Mouse (Mus musculus): ENCODE results near the gene Spdef.
A peak's percentile ranks its signal among the peaks of the same experiment; 100 is the strongest.

The Spdef gene

DNA sequence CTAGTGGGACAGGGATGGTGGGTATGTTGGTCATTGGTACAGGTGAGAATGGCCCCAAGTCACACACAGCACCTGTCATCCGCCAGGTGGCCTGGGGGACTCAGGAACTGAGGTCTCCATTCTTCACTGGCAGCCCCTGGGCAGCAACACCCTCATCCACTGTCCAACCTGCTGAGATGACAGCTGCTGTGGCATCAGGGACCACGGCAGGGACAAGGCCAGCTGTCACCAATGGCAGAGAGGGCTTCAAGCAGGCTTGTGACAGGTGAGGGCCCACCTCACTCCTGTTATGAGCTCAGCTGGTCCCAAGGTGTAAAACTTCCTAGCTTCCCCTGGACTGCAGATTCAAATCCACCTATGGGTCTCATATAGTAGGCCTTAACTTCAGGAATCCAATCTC lies 19.4 kb upstream of the Spdef start:
- Histone ChIP-seq H3K36me3 (ENCODE audit: control insufficient read depth, insufficient read depth, low read length, poor library complexity, severe bottlenecking) (no peaks in the 10 kb centered on the region; the same call in 1 of the 2 replicates), H3K27me3 (ENCODE audit: control insufficient read depth, insufficient read depth, low read length, poor library complexity, severe bottlenecking) (no peaks in the 10 kb centered on the region)
- DNase-seq (ENCODE audit: low read depth, low spot score) = no peak

DNA sequence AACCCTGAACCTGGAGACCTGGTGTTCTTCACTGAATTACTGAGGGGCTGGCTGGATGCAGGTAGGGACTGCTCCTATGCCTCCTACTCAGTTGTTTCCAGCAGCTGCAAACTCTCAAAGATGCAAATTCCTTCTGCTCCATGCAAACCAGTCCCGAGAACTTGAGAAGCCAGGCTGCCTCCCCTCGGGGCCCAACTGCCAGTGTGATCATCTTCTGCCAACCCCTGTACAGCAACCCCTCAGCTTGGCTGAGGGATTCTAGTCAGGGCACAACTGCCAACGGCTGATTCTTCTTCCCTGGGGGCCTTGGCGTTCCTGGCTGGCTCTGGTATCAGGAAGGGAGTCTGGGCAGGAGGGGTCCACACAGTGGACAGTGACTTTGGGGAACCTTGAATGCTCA lies 17.7 kb upstream of the Spdef start:
- Histone ChIP-seq H3K27me3 (ENCODE audit: control insufficient read depth, insufficient read depth, low read length, poor library complexity, severe bottlenecking) (no peaks in the 10 kb centered on the region), H3K36me3 (ENCODE audit: control insufficient read depth, insufficient read depth, low read length, poor library complexity, severe bottlenecking) (no peaks in the 10 kb centered on the region)
- DNase-seq (ENCODE audit: low read depth, low spot score) = no peak

DNA sequence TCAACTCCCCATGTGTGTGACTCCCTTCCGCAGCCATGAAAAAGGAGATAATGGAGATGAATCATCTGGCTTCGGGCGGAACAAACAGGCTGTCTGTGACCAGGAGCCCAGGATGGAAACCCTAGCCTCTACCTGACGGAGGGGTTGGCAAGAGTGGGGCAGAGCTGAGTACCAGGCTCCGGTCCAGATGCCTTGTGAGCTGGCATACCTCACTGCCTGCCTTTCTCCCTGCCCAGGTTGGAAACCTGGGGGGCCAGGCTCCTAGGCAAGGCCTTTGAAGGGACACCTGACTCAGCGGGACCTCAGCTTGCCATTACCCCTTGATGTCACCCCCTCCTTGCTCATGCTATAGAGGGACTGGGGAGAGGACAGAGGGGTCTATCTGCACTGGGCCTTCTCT lies 12.2 kb upstream of the Spdef start:
- DNase-seq (ENCODE audit: low read depth, low spot score) = no peak
- no peaks in the 10 kb centered on the region for H3K36me3 ChIP-seq (ENCODE audit: control insufficient read depth, insufficient read depth, low read length, poor library complexity, severe bottlenecking)
- H3K27me3 ChIP-seq (ENCODE audit: control insufficient read depth, insufficient read depth, low read length, poor library complexity, severe bottlenecking) = no peaks in the 10 kb centered on the region

DNA sequence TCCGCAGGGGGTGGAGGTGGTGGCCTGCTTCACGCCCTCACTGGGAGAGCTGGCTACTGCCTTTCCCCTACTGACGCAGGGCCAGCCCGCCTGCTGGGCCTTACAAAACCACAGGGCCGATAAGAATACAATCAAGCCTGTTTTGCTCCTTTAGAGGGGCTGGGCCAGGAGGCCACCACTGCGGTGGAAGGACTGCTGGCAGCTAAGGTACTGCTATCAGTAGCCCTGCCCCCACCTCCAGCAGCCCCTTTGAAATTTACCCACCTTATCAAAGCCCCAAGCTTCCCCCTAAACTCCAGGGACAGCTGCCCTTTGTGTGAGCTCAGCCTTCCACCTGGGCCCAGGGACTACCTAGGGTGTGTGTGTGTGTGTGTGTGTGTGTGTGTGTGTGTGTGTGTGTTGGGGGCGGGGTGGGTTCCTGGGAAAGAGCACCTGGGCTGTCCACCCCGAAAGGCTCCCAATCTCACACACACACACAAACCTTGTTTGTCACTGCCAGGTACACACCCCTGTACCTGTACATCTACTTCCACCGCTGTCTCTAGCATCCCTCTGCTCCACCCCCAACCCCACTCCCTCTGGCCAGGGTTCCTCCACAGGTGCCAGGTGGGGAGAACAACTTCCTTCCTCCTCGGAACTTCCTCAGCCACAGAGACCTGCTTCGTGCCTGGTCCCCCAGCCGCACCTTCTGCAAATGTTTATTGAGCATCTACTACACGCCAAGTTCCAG lies 5.8 kb upstream of the Spdef start:
- no peak for DNase-seq (ENCODE audit: low read depth, low spot score)
- H3K36me3 ChIP-seq (ENCODE audit: control insufficient read depth, insufficient read depth, low read length, poor library complexity, severe bottlenecking) = no peaks in the 10 kb centered on the region
- H3K27me3 ChIP-seq (ENCODE audit: control insufficient read depth, insufficient read depth, low read length, poor library complexity, severe bottlenecking) = no peaks in the 10 kb centered on the region

DNA sequence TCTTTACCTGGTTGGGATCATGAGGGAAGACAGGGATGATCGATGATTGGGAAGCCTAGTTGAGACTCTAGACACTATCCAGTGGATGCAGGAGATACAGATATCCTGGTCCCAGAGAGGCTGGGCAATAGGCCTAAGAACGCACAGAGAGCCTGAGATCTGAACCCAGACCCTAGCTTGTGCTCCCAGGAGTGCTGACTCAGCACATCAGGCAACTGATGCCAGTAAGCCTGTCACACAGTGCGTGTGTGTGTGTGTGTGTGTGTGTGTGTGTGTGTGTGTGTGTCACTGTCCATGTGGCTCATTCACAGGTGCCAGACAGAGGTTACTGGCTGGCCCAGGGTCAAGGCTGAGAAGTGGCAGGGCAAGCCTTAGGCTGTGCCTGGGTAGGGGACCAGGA lies 3.9 kb upstream of the Spdef start:
- DNase-seq (ENCODE audit: low read depth, low spot score) = no peak
- no peaks in the 10 kb centered on the region for H3K36me3 ChIP-seq (ENCODE audit: control insufficient read depth, insufficient read depth, low read length, poor library complexity, severe bottlenecking)

DNA sequence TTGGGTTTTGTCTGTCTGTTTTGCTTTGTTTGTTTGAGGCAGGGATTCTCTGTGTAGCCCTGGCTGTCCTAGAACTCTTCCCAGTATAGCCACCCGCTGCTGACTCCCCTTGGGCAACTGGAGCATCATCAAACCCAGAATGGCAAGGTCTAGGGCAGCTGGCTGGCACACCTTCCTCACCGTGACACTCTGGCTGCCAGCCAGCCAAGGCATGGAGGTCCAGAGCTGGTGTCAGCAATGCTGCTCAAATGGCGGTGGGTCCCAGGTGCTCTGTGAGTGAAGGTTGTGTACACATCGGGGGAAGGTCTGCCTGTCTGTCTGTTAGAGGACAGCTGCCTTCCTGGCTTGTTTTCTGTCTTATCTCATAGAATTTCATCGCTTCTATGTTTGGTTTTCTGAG lies 3.4 kb upstream of the Spdef start:
- Histone ChIP-seq H3K36me3 (ENCODE audit: control insufficient read depth, insufficient read depth, low read length, poor library complexity, severe bottlenecking) (no peaks in the 10 kb centered on the region), H3K27me3 (ENCODE audit: control insufficient read depth, insufficient read depth, low read length, poor library complexity, severe bottlenecking) (no peaks in the 10 kb centered on the region)
- DNase-seq (ENCODE audit: low read depth, low spot score) = no peak

More for the DNA sequence above, 3.9 kb upstream of the Spdef start:
- H3K27me3 ChIP-seq (ENCODE audit: control insufficient read depth, insufficient read depth, low read length, poor library complexity, severe bottlenecking) = no peaks in the 10 kb centered on the region

DNA sequence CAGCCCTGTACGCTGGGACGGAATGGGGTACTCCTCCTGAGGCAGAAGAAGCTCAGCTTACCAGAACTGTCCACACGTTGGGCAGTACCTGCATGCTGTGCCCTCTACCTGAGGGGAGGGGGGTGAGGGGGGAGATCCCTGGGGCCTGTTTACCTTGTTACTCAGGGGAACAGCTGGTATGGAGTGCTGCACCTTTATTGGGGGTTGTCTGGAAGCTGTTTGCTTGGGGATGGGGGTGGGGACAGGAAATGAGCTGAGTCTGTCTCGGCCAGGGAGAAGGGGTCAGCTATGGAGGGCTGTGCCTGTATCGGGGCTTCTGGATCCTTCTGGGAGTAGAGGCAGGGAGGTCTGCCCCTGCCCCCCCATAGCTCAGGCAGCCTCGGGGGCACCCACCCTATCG lies 2.2 kb downstream of the Spdef start:
- Histone ChIP-seq H3K27me3 (ENCODE audit: control insufficient read depth, insufficient read depth, low read length, poor library complexity, severe bottlenecking) (no peaks in the 10 kb centered on the region), H3K36me3 (ENCODE audit: control insufficient read depth, insufficient read depth, low read length, poor library complexity, severe bottlenecking) (no peaks in the 10 kb centered on the region)

DNA sequence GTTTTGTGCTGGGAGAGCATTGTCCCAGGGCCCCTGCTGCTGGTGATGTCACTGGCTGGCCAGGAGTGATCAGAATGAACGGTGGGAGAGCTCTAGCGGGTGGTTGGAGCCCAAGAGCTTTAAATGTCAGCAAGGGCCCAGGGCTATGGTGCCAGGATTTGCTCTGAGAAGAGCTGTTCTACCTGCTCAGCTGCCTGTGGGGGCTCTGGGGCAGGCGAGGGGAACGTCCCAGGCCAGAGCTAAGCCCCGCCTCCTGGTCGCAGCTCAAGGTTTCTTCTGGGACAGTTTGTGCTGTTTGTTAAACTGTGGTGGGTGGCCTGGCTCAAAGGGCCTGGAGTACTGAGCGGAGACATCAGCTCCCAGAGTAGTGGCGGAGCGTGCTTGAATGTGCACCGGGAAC lies 3.3 kb downstream of the Spdef start:
- Histone ChIP-seq H3K27me3 (ENCODE audit: control insufficient read depth, insufficient read depth, low read length, poor library complexity, severe bottlenecking) (no peaks in the 10 kb centered on the region), H3K36me3 (ENCODE audit: control insufficient read depth, insufficient read depth, low read length, poor library complexity, severe bottlenecking) (no peaks in the 10 kb centered on the region)
- DNase-seq (ENCODE audit: low read depth, low spot score) = no peak

More for the DNA sequence above, 2.2 kb downstream of the Spdef start:
- no peak for DNase-seq (ENCODE audit: low read depth, low spot score)

DNA sequence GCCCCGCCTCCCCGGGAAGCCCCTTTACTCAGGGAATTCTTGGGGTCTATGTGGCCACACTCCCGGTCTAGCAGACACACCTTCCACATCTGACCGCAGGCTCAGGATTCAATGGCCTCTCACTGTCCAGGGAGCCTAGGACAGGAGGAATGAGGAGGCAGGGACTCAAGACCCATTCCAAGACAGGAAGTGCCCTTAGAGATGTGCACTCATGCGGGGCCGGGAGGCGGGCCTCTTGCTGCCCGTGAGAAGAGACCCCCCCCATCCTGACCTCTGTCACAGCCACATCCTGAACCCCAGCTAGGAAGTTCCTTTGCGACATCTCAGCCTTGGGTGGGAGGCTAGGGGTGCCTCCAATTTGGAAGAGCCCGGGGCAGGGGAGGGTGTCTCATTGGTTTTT lies 3.7 kb downstream of the Spdef start:
- Histone ChIP-seq H3K27me3 (ENCODE audit: control insufficient read depth, insufficient read depth, low read length, poor library complexity, severe bottlenecking) (no peaks in the 10 kb centered on the region), H3K36me3 (ENCODE audit: control insufficient read depth, insufficient read depth, low read length, poor library complexity, severe bottlenecking) (no peaks in the 10 kb centered on the region)
- no peak for DNase-seq (ENCODE audit: low read depth, low spot score)

DNA sequence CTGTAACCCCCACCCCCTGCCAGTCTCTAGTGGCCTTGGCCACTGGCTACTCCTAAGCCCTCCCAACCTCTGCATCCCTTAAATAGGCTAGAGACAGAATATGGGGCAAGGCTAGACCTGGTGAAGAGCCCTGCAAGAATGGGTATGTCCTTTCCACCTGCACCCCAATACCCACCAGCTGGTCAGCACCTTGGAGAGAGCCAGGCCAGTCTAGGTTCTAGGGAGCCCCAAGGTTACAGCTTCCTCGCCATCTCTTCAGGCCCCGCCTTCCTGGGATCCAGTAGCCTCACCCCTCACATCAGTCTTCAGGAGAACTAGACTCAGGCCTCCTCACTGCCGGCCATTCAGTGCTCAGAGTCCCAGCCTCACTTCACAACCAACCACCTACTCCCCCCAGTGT lies 4.4 kb downstream of the Spdef start:
- no peaks in the 10 kb centered on the region for H3K36me3 ChIP-seq (ENCODE audit: control insufficient read depth, insufficient read depth, low read length, poor library complexity, severe bottlenecking)

DNA sequence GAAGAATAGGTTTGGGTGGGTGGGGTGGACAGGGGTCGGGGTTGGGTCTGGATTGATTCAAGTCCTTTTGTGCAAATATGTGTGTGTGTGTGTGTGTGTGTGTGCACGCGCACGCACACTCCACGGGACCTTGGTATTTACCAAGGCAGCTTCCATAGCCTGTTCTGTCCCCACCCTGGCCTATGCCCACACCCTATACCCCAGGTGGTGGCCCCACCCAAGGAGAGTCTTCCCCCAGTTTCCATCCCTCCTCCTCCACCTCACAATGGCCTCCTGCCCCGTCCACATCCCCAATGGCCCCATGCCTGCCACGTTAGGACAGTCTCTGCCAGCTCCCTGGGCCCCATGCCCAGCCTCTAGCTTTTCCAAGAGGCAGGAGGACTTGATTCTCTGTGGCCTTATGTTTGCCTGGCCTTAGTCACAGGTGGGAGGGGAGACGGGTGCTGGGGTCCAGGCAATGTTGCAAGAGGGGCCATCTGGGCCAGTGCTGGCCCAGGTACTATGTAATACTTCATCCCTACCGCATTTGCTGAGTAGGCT lies 7.6 kb downstream of the Spdef start:
- no peak for DNase-seq (ENCODE audit: low read depth, low spot score)
- Histone ChIP-seq H3K27me3 (ENCODE audit: control insufficient read depth, insufficient read depth, low read length, poor library complexity, severe bottlenecking) (no peaks in the 10 kb centered on the region), H3K36me3 (ENCODE audit: control insufficient read depth, insufficient read depth, low read length, poor library complexity, severe bottlenecking) (no peaks in the 10 kb centered on the region)

More for the DNA sequence above, 4.4 kb downstream of the Spdef start:
- H3K27me3 ChIP-seq (ENCODE audit: control insufficient read depth, insufficient read depth, low read length, poor library complexity, severe bottlenecking) = no peaks in the 10 kb centered on the region
- DNase-seq (ENCODE audit: low read depth, low spot score) = no peak

DNA sequence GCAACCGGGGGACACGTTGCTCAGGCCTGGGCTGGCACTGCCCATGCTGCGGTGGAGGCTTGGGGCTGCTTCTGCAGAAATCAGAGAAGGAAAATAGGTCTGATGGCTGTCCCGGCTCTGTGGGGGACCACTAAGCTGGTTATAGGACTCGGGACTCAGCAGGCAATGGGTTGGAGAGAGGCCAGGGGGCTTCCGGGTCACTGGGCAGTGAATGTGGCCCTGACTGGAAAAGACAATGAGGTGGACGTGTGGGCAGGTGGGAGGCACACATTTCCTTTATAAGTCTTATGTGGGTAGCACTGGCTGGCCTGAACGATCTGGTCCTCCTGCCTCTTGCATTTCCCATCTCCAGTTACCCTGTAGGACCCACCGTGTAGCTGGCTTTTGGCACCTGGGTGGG lies 8.4 kb downstream of the Spdef start:
- DNase-seq (ENCODE audit: low read depth, low spot score) = no peak
- Histone ChIP-seq H3K27me3 (ENCODE audit: control insufficient read depth, insufficient read depth, low read length, poor library complexity, severe bottlenecking) (no peaks in the 10 kb centered on the region), H3K36me3 (ENCODE audit: control insufficient read depth, insufficient read depth, low read length, poor library complexity, severe bottlenecking) (no peaks in the 10 kb centered on the region)

DNA sequence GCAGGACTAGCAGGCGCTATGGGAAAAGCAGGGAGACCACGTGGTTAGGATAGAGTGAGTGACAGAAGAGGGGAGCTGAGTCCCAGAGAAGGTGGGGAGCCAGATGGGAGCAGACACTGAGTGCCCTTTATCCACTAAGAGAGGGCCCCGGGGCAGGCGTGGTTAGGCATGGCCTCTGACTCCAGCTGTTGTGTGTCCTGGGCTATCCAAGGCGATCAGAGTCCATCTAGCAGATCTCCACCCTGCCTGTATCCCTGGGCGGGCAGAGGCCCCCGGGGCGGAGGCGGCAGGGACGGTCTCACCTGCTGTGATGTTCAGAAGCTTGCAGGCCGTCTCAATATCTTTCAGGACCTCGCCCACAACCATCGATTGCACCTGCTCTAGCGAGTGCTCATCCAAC lies 9.1 kb downstream of the Spdef start:
- DNase-seq (ENCODE audit: low read depth, low spot score) = no peak
- H3K36me3 ChIP-seq (ENCODE audit: control insufficient read depth, insufficient read depth, low read length, poor library complexity, severe bottlenecking) = no peaks in the 10 kb centered on the region

DNA sequence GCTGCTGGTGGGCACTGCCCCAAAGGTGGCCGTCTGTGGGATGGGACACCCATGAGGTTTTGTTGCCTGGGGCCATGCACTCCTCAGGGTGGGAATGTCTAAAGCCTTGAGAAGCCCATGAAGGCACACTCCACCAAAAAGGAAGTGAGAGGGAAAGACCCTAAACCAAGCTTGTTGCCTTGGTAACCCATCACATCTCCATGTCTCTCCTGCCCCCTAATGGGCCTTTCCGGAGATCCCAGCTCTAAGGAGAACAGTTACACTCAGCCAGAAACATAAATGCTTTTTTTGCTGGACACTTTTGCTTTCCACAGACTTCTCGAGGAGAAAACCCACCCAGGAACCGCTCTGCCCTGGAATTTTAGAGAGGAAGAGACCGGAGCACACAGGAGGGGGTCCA lies 10.5 kb downstream of the Spdef start:
- Histone ChIP-seq H3K27me3 (ENCODE audit: control insufficient read depth, insufficient read depth, low read length, poor library complexity, severe bottlenecking) (no peaks in the 10 kb centered on the region), H3K36me3 (ENCODE audit: control insufficient read depth, insufficient read depth, low read length, poor library complexity, severe bottlenecking) (no peaks in the 10 kb centered on the region)
- DNase-seq (ENCODE audit: low read depth, low spot score) = no peak

More for the DNA sequence above, 9.1 kb downstream of the Spdef start:
- H3K27me3 ChIP-seq (ENCODE audit: control insufficient read depth, insufficient read depth, low read length, poor library complexity, severe bottlenecking) = no peaks in the 10 kb centered on the region

DNA sequence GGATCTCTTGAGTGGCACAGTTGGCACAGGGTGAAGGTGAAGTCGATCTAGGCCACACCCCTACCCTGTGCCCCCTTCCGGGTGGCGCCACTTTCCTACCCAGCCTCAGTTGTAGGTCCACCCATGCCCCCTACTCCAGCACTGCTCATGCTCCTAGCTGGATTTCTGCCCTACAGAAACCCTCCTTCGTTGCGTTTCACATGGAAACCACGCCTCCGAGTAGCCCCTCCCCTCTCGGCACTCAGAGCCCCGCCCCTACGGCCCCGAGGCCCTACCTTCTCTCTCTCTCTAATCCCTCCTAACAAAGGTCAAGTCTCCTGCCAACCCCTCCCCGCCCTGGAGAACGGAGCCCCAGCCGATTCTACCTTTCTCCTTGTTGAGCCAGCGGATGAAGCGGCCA lies 12.0 kb downstream of the Spdef start:
- no peaks in the 10 kb centered on the region for H3K27me3 ChIP-seq (ENCODE audit: control insufficient read depth, insufficient read depth, low read length, poor library complexity, severe bottlenecking)
- peak; percentile 28 for DNase-seq (ENCODE audit: low read depth, low spot score)

DNA sequence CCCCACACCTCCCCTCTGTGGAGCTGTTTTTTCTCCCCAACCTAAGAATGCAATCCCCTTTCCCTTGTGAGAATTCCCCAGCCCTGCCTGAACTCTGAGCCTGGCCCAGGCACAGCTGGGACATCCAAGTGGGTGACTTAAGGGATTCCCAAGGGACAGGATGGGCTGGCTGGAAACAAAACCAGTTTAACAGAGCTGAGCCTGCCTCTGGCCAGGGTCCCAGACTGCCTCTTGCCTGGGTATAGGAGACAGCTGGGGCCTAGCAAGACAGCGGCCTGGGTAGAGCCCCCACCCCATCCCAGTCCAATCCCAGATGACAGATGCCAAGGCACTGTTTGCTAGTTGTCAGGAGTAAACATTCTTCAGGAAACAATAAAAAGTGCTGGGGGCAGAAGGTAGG lies 15.9 kb downstream of the Spdef start:
- Histone ChIP-seq H3K36me3 (ENCODE audit: control insufficient read depth, insufficient read depth, low read length, poor library complexity, severe bottlenecking) (no peaks in the 10 kb centered on the region), H3K27me3 (ENCODE audit: control insufficient read depth, insufficient read depth, low read length, poor library complexity, severe bottlenecking) (no peaks in the 10 kb centered on the region)
- DNase-seq (ENCODE audit: low read depth, low spot score) = no peak

More for the DNA sequence above, 12.0 kb downstream of the Spdef start:
- H3K36me3 ChIP-seq (ENCODE audit: control insufficient read depth, insufficient read depth, low read length, poor library complexity, severe bottlenecking) = no peaks in the 10 kb centered on the region

Measured in splenic B cell, adult 2 months (primary cell).